Mouse (Mus musculus): ENCODE results near the gene Fbp1.
"Not testable (repeated sequence)": the region's sequence is repeated elsewhere in the genome, so short reads cannot be mapped to it uniquely, and the experiment has no call there.

The Fbp1 gene

DNA sequence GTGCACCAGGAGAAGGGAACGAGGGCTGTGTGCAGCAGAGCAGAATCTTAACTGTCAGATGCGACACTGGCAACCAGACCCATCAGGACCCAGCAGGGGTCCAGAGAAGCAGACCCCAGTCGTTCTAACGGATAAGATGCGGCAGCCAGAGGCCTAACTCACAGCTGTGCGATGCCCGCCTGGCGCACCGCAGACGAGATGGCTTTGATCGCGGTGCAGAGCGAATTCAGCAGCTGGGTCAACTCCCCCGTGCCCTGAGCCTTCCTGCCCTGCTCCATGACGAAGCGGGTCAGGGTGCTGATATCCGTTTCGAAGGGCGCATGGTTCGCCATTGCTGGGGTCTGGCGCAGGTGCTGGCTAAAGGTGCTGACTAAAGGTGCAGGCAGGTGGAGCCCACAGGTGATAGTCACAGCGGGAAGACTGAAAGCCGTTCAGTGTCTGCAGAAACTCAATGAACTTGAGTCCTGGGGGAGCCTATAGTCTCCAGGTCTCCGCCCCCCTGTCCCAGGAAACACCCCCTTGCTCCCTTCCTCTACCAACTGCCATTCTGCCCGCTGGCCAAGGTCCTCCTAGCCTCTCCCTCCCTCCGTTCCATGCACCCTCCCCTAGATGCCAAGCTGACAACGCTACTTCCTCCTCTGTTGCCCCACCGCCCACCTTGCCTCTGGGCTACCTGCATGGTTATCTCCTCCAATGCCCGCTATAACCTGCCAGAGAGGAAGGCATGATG, at the start of gene Fbp1:
Gene Fbp1, minus strand, starts transcription at position 571 of the 730 bp plus-strand sequence.
- peak; percentile 16 for DNase-seq

DNA sequence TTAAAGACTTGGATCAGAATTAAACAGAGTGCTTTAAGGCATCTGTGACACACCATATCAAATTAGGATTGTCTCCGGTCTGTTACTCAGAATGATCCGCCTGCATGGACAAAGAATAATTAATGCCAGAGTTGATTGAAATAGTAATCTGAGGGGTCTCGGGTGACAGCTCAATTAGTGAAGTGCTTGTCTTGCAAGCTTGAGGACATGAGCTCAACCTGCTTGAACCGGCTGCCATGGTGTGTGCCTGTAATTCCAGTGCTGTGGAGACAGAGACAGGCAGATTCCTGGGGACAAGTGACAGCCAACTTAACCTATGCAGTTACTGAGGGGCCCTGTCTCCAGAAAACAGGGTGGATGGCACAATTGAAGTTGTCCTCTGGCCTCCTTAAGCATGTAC, 44.4 kb upstream of the Fbp1 start:
- DNase-seq = no peak

DNA sequence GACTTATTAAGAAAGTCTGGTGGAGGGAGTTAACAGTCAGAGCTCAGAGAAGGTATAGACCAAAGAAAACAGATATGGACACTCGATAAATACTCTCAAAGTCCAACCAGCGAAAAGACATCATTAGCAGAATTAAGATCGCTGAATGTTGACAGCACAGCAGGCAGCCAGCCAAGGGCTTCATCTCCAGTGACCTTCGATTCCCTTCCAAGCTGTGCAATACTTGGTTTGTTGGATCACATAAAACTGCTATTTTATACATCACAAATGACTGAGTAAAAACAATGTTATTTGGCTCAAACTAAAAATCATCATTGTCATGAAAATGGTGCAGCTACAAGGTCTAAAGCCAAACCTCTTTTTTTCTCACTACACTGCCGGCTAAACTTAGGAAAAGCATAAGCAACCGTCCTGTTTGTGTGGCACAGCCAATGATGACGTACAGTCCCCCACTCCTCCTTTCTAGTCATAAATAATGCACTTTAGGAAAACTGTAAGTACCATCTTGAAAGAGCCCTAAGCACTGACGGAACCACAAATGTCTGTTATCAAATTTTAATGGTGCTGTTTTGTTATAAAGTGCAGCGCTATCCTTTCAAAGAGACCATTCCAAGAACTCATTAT, 41.8 kb upstream of the Fbp1 start:
- peak; percentile 33 for DNase-seq

DNA sequence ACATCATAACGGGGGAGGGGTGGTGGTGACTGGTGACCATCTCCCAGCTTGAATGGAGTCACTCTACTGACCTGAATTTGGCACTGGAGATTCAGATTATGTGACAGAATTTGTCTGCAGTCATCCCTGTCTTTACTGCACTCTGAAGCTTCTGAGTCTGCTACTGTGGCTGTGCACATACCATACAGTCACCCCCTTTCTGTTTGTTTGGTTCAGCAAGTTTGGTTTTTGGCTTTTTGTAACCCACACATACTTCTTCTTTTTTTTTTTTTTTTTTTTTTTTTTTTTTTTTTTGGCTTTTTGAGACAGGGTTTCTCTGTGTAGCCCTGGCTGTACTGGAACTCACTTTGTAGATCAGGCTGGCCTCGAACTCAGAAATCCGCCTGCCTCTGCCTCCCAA, 41.1 kb upstream of the Fbp1 start:
- not testable (repeated sequence) for DNase-seq

DNA sequence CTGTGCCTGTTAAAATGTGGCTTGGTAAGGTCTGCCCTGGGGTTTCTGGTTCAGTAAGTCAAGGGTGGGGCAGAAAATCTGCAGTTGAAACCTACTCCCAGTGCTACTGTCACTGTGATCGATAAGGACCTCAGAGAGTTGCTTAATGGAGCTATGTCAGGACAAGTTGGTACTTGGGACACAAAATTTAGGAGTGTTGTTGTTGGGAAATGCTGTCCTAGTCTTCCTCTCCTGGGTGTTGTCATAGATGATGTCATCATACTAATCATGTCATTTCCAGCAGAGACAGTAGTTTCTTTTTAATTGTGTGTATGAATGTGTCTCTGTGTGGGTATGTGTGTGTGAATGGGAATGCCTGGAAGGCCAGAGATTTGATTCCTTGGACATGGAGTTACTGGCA, 39.4 kb upstream of the Fbp1 start:
- no peak for DNase-seq

DNA sequence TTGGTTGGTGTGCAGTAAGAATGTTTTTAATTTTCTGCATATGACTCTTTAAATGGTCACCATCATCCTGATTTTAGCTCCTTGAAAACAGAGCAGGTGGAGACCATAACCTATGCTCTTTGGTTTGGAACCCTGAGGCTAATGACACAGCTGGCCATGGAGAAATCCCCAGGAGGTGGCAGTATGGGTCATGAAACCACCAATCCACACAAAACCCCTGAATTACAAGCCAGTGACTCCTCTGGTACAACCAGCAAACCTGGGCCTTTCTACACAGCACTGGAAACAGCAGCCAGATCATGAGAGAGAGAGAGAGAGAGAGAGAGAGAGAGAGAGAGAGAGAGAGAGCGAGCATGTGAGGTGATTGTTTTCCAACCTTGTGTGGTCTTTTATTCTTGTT, 38.4 kb upstream of the Fbp1 start:
- DNase-seq = peak; percentile 80

DNA sequence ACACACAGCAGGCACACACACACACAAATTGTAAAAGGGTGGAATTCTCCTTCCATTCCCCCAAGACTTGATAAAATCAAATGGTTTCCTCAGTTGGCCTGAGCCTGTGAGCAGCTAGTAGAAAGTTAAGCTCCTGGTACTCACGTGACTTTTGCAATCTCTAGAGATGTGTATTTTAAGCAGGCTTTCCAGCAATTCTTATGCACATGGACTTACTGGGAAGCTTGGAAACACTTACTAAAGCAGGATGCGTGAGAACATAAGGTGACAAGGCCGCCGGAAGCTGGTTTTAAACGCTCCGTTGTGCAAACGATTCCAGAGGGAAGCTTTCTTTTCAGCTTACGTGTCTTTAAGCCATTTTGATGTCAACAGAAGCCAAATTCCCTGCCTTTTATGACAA, 35.1 kb upstream of the Fbp1 start:
- no peak for DNase-seq

DNA sequence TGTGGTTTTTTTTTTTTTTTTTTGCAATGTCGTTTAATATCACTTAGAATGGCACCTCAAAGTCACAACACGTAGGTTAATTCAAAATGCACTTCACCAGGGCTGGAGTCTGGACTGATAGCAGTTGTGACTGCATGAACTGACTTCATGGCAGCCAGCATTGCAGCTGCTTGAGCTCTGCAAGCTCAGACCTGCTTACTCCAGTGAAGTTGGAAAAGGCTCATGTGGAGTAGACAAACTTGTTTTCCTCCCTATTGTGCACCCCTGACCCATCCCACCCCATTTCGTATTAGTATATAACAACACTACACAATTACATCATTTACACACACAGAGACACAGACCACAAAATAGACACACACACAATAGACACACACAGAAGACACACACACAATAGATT, 34.6 kb upstream of the Fbp1 start:
- DNase-seq = no peak

DNA sequence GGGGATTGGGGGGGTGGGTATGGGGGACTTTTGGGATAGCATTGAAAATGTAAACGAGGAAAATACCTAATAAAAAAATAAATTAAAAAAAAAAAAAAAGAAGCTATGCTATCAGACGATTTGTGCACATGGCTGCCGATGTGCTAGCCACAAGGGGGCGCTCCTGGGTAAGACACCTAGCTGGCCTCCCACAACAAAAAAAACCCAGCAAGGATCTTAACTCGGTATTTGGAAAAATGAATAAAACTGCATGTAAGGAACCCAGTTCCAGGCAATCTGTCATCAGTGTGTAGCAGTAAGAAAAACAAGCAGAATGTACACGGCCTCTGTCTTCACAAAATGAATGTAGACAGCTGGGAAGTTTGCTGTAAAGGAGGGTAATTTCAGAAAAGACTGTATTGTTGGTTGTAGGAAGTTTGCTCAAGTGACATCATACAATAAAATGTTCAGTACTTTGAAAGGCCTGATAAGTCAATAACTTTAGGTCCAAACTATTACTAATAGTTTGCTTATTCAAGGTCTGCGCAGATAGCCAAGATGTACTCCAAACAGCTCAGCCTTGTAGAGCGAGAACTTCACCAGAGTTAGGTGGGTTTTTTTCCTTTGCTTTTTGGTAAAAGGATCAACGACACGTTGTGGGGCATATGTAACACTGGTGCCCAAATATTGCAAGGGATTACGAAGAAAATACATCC, 31.7 kb upstream of the Fbp1 start:
- peak; percentile 87 for DNase-seq

DNA sequence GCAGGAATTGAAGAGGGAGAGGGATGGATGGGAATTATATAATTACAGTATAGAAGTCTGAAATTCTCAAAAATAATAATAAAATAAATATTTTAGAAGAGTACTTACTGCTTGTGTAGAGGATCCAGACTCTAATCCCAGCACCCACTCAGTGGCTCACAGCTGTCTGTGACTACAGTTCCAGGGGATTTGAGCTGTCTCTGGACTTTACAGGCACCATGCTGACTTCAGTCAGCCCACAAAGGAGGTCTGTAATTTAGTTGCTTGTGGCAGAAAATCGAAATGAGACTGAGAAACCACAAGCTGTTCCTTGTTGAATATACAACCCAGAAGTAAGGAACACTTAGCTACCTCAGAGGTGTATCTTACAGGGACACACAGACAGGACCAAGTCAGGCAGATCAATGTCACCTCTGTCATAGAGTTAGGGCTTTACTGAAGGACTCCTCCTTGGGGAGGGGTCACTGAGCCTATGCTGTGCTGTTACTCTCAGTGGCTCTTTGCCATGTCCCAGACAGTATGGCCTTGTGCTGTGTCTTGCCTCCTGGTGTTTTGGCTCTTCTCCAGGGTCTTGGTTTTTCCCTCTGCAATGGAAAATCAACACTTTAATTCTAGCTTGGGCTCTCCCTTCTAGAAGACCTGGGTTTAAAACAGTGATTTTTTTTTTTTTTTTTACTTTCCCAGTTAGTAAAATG, 29.5 kb upstream of the Fbp1 start:
- no peak for DNase-seq

DNA sequence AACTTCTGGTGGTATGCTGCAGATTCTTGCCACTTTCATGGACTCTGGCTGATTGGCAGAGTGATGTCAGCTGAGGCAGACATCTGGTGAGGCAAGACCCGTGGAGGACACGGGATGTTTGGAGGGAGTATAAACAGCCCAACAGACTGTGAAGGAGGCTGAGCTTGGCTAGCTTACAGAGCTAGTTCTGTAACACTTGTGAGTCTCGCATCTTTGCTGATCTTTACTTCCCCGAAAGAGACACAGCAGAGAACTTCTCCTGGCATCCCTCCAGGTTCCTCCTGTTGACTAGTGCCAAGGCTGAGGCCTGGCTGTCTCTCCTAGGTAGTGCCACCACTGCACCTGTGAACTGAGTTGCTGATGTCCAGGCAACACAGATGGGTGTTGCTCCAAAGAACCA, 28.6 kb upstream of the Fbp1 start:
- DNase-seq = peak; percentile 10

DNA sequence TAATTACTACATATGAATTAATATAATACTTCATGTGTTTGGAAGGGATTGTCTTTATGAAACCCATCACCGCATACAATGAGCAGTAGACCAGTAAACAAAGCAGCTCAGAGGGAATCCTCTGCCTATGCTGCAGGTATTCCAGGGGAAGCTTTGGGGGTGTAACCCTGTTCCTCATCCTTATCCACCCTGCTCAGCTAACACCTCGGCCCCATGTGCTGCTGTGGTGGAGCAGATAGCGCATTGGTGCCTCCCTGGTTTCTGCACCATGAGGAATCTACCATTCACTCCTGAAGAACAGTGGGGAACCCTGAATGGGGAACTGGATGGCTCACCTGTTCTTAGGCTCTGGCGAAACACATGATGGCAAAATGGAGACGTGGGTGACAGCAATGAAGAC, 23.5 kb upstream of the Fbp1 start:
- no peak for DNase-seq

DNA sequence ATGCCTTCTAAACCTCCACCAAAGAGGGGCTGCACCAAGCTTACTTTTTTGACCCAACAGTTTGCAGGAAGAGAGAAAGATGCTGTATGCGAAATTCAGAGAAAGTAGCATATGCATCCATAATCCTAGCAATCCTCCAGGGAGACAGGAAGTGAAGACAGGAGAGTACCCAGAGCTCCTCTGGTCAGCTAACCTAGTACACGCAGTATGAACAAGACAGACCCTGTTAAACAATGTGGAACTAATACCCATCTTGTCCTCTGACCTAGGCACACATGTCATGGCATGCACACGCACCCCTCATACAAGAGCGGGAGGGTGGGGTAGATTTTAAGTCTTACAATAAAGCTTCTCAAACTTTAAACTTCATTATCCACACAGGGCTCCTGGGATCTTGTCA, 22.1 kb upstream of the Fbp1 start:
- no peak for DNase-seq

DNA sequence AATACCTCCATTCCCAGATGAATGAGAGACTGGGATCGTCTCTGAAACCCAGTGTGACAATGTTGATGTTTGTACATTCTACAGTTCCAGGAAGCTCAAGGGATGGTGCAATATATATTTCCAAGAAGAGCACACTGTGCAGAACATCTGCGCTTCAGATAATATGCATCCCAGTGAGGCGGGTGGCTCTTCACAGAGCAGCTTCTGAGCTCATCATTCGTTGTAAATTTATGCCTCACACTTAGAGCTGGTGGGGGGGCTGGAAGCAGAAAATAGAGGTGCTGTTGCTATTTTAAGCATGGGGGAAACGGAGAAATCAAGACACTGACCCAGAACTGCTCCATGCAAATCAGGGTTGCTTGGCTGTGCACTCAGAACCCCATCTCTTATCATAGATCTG, 21.7 kb upstream of the Fbp1 start:
- DNase-seq = no peak

DNA sequence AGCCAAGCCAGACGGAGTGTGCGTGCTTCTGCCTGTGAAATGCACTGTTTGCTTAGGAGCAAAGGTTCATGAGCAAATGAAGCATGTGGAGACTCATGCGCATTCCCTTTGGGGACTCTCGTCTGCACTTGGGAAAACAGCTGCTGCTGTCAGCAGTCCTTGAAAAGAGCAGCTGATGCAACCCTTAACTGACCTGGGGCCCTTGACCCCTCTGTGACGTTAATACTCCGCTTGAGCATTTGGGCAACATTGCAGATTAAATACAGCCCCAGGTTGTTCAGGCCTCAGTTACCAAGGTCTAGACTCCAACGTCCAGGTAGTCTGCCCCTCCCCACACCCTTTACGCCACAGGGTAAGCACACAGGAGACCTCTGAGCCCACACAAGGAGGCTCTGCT, 20.1 kb upstream of the Fbp1 start:
- DNase-seq = peak; percentile 75

DNA sequence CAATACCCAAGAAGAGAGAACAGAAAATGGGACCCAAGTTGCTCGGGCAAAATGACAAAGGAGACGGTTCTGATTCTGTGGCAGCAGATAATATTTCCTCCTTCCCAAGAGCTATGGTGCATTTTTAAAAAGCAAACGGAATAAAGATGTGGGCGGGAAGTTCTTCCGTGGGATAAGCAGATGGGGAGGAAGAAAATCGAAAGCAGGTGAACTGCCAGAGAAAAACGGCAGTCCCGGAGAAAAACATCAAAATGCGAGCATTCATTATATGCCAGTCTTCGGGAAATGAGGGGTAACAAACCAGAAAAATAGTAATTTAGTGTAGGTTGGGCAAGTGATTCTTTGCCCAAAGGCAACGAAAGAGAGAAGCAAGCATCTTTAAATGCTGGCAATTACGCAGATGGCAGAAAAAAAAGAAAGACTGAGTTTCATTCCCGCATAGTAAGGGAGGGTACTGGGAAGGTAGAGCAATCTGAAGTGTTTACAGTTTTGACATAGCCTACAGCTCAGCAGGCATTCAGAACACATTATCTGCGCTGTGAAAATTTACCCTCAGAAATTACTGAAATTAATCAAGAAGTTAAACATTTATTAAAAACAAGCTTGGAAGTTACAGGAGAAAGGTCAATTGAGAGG, 19.6 kb upstream of the Fbp1 start:
- no peak for DNase-seq

DNA sequence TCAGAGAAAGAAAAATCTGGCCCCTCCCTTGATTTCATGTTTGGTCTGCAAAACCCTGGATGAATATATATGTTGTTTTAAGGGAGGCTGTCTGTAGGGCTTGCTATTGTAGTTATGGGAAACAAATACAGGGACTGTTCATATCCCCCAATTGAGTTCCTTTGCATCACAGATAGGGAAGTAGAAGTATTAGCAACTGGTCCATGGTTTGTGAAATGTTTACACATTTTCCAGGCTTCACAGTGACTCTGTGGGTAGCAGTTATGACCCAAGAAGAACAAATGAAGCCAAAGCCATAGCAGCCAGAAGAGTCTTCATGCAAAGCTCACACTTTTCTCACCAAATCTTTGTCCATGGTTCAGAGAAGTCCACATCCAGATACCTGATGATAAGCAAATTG, 13.1 kb upstream of the Fbp1 start:
- DNase-seq = no peak

DNA sequence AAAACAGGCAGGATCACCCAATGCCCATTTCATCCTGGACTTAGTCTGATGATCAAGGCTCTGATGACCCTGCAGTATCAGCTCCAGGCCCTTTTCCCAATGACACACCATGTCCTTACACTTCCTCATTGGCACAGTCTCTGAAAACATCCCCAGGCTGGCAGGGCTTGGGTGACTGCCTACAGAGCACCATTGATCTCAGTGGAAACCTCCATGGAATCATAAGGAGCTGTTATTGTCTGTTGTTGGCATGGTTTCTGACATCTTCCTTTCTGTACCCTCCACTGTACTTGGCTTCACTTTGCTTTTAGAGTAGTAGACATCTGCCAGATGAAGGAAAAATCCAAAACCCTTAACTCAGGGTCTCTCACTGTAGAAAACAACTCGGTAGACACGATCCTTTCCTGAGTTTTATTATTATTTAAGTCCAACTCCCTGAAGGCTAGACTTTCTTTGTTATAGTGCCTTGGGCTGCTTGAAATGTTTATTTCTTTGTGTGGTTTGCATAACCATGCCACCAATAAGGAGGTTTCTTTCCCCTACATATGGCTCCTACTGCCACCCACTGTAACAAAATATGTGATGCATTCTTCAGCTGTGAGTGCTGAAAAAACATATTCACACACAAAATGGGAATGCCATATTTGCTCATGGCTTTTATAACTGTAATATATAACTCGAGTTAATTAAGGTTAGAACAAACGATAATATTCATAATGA, 10.0 kb upstream of the Fbp1 start:
- no peak for DNase-seq

DNA sequence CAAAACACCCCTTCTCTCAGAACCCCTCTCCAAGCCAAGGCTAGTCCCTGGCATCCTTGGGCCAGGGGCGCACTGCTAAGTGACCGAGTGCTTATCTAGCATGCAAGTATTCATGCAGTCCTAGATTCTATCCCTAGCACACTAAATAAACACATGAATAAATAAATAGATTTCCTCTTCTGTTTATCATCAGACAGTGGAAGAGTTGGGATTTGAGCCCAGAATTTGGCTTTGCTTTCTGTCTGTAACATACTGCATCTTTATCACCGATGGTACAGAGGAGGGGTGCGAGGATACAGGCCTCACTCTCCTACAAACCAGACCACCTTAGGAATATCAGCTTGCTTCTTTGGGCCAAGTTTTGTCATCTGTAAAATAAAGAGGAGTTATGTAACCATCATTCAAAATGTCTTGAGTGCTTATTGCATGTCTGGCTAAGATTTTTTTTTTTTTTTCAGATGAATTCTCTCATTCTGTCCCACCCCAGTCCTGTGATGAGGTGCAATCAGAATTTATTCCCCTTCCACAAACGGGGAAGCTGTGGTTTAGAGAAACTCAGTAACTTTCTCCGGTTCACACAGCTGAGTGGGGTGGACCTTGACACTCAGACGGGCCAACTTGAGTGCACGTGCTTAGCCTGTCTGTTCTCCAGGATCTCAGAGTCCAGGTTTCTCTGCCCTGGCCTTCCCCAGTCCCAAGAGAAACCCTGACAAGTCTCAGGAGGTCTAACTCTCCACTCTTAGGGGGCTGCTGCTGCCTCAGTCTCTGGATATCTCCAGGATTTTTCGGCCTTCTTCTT, 5.2 kb upstream of the Fbp1 start:
- no peak for DNase-seq

DNA sequence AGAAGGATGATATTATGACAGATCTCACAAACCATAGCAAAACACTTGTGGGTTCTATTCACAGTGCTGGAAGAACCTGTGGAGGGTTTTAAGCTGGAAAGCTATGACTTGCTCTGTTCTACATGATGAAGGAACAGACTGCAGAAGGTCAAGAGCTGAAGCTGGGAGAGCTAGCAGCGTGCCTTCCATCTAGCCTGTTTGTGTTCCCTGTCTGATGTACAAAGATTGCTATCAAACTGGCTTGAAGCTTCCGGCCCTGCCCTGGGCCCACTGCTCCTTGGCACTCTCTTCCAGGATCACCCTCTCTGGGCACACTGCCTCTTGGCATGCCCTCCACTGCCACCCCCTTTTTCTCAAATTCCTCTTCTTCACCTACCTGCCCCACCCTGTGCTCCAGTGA, 1.2 kb upstream of the Fbp1 start:
- DNase-seq = peak; percentile 36

DNA sequence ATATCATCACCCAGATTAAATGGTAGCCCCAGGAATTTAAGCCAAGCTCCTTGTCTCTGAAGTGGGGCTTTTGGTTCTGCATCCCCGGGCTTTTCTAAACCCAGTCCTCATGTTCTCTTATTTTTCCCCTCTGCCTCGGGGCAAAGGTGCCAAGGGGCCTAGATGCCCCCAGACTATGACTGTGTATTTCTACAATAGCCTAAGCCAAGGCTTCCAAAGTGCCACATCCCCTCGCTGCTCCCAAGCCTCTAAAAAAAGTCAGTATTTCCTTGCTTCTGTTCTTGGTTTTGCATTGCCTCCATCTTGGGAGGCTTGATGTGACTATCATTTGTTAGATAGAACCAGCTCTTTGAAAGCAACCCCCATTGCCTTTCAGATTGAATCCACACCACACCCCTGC, 3.5 kb downstream of the Fbp1 start:
- DNase-seq = no peak

DNA sequence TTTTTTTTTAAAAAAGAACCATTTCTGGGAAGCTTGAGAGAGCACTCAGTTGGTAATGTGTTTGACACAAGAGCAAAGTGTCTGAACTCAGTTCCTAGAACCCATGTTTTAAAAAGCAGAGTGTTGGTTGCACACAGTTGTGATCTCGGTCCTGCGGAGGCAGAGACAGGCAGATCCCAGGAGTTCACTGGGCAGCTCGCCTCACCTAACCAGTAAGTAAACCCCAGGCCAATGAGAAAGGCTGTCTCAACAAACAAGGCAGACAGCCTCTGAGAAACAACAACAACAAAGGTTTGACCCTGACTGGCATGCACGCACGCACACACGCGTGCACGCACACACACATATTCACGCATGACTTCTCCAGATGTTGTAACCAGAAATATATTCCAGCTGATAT, 4.2 kb downstream of the Fbp1 start:
- no peak for DNase-seq
